Mouse (Mus musculus) liver, embryonic 14.5 days (tissue): ENCODE measurements around the gene Midn.

Experiments
- CTCF ChIP-seq: IDR thresholded peaks from 2 replicates; pipeline ENCODE4 v1.5.1; 2016; ENCODE audit warnings: antibody characterized with exemption, low read depth, control low read depth
- EP300 ChIP-seq: IDR thresholded peaks from 2 replicates; pipeline ENCODE4 v1.6.1; 2016; ENCODE audit warnings: antibody characterized with exemption, low read depth

DNA sequence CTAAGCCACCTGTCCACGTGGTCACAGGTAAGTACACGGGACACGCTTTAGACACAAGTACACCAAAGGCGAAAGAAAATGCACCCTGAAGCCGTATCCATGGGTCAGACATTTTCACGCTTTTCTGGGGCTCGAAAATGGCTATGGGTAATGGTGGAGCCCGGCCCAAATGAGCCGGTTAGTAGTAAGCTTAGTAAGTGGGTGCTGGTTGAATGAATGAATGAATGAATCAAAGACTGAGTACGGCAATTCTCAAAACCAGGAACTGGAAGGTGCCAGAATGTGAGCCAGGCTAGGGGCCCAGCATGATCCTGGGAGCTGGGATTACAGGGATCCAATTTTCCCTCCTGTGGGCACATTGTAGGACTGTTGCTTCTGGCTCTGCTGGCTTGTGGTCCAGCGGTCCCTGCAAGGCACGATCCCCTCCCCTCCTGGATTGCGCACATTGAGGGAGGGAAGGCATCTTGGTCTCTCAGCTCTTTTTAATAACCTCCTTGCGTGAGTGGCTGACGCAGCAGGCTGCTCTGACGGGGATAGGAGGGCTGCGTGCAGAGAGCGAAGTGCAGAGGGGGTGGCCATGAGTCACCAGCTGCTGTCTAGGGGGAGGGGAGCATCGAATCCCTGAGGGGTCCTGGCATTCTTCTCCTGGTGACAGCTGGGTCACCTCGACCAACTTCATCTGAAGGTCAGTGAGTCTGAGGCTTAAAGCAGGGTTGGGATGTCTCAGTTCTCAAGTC lies 17.5 kb downstream of the Midn start, which contains the start of gene Cirbp:
- TF ChIP-seq EP300 (no peak), CTCF (no peak)
